Mouse (Mus musculus) lung, postnatal 0 days (tissue): ENCODE measurements around the gene Nid2. TPM values are rescaled to one million over a fixed set of nuclear protein-coding genes. Genes with fewer than 3 reads are reported as not detected.

ENCODE experiments used
- ATAC-seq: fragments of 200-750 bp; cut with Nextera tagmentation; 2 replicates; pipeline ENCODE4 v1.8.0; 2017; ENCODE audit warnings: moderate library complexity
- DNase-seq: peaks from one replicate; pipeline ENCODE4 v3.0.0-alpha.2; 2016; ENCODE audit warnings: low spot score
- H3K27ac ChIP-seq: fragments of 300-500 bp; sonication (generic); 2 replicates; pipeline ENCODE4 v1.5.1; 2014; ENCODE audit warnings: antibody characterized with exemption, mild to moderate bottlenecking, low read length, mixed read lengths
- H3K27me3 ChIP-seq: fragments of 300-500 bp; sonication (generic); replicated peaks from 2 replicates; pipeline ENCODE4 v1.6.1; 2014; ENCODE audit warnings: low read length, mixed read lengths; ENCODE audit not compliant: insufficient read depth
- H3K36me3 ChIP-seq: fragments of 300-500 bp; sonication (generic); 2 replicates; pipeline ENCODE4 v1.6.1; 2014; ENCODE audit warnings: low read length, mixed read lengths; ENCODE audit not compliant: insufficient read depth
- H3K4me1 ChIP-seq: fragments of 300-500 bp; sonication (generic); 2 replicates; pipeline ENCODE4 v1.6.1; 2014; ENCODE audit warnings: antibody characterized with exemption, low read depth, low read length, mixed read lengths; ENCODE audit not compliant: insufficient read depth
- H3K4me2 ChIP-seq: fragments of 300-500 bp; sonication (generic); replicated peaks from 2 replicates; pipeline ENCODE4 v1.6.1; 2014; ENCODE audit warnings: low read depth, mild to moderate bottlenecking, low read length, moderate library complexity, mixed read lengths
- H3K4me3 ChIP-seq: fragments of 300-500 bp; sonication (generic); 2 replicates; pipeline ENCODE4 v1.5.1; 2014; ENCODE audit warnings: low read depth, low read length
- H3K9ac ChIP-seq: fragments of 300-500 bp; sonication (generic); replicated peaks from 2 replicates; pipeline ENCODE4 v1.6.1; 2014; ENCODE audit warnings: low read depth, mild to moderate bottlenecking
- H3K9me3 ChIP-seq: fragments of 300-500 bp; sonication (generic); 2 replicates; pipeline ENCODE4 v1.6.1; 2016; ENCODE audit warnings: low read length, mixed read lengths
- CTCF ChIP-seq: IDR thresholded peaks from 2 replicates; pipeline ENCODE4 v1.5.1; 2016; ENCODE audit warnings: antibody characterized with exemption, mild to moderate bottlenecking
- EP300 ChIP-seq: IDR thresholded peaks from 2 replicates; pipeline ENCODE4 v1.6.1; 2016; ENCODE audit warnings: antibody characterized with exemption, mild to moderate bottlenecking, control low read depth
- WGBS: fragments of 180-500 bp; shearing (Covaris S2); extraction: QIAGEN DNeasy Blood & Tissue Kit; methylation state at CpG from one replicate; pipeline ENCODE4 v1.1.7; 2014; 5-methylcytosine and 5-hydroxymethylcytosine counted together
- polyA plus RNA-seq: library from polyadenylated mRNA; unstranded; fragments of >200 nt; fragmentation: Nextera tagmentation; extraction: Ambion mirVana; gene quantifications from 2 replicates; pipeline ENCODE4 v1.2.1, GENCODE M21; 2015

The Nid2 gene
- polyA plus RNA-seq, 1 experiment from 2014 or later = 39.0 TPM

DNA sequence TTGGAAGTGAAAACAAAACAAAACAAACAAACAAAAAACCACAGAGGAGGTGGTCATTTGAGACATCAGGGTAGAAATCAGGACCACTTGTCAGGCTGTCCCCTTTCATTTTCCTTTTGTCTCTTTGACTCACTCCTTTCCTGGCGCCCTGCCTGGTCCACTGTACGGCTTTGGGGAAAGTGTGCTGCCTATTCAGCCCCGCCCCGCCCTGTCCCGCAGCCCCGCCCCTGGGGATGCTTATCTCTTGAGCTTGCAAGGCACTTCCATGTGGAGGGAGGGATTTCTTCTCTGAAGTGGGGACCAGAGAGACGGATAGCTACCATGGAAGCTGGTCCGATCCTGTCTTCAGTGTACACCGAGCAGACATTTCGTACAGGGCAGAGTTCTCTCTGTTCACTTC, 52.6 kb downstream of the Nid2 start:
- no peak for ATAC-seq
- DNase-seq = peak; percentile 45
- TF ChIP-seq CTCF (no peak), EP300 (no peak)
- Histone ChIP-seq H3K4me3 (no peak overlapping the region), H3K4me2 (no peak overlapping the region), H3K9ac (no peak overlapping the region), H3K27ac (no peak overlapping the region), H3K9me3 (no peaks in the 10 kb centered on the region), H3K27me3 (no peaks in the 10 kb centered on the region), H3K36me3 (no peaks in the 10 kb centered on the region), H3K4me1 (no peaks in the 10 kb centered on the region)
- 41% methylated on average over 10 of the region's 10 CpGs for WGBS

DNA sequence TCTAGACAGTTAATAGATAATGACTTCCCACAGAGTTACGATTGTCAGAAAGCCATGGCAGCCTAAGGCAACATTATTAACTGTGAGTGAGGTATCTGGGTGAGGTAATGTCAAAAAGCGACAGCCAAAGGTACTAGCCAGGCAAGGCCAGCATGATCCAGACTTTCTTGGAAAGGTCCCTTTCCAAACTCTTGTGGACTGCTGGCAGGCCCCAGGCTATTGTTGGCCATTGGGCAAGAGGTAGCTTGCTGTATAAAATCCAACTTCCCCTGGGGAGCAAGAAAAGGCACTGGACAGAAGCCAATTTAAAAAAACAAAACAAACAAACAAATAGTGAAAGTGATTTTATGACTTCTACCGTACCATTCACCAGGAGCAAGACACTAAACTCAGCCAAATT, 56.3 kb downstream of the Nid2 start:
- Histone ChIP-seq H3K9ac (no peak overlapping the region), H3K9me3 (no peaks in the 10 kb centered on the region), H3K4me3 (no peak overlapping the region), H3K27me3 (no peaks in the 10 kb centered on the region), H3K4me2 (no peak overlapping the region), H3K27ac (no peak overlapping the region), H3K4me1 (no peaks in the 10 kb centered on the region), H3K36me3 (peaks cover 6% of the 10 kb centered on the region; the same call in 1 of the 2 replicates)
- no peak for DNase-seq
- TF ChIP-seq CTCF (no peak), EP300 (no peak)
- no peak for ATAC-seq
- WGBS = 68% methylated on average over 3 of the region's 3 CpGs

GRCm38 (mm10) chr14:19807858-19808257, 56.8 kb downstream of the Nid2 start:
- ATAC-seq = no peak
- WGBS = 87% methylated on average over 2 of the region's 2 CpGs
- Histone ChIP-seq H3K4me2 (no peak overlapping the region), H3K9ac (no peak overlapping the region), H3K4me1 (no peaks in the 10 kb centered on the region), H3K9me3 (no peaks in the 10 kb centered on the region), H3K27me3 (no peaks in the 10 kb centered on the region), H3K36me3 (peaks cover 11% of the 10 kb centered on the region; the same call in 1 of the 2 replicates), H3K27ac (no peak overlapping the region), H3K4me3 (no peak overlapping the region)
- DNase-seq = no peak
- TF ChIP-seq CTCF (no peak), EP300 (no peak)

DNA sequence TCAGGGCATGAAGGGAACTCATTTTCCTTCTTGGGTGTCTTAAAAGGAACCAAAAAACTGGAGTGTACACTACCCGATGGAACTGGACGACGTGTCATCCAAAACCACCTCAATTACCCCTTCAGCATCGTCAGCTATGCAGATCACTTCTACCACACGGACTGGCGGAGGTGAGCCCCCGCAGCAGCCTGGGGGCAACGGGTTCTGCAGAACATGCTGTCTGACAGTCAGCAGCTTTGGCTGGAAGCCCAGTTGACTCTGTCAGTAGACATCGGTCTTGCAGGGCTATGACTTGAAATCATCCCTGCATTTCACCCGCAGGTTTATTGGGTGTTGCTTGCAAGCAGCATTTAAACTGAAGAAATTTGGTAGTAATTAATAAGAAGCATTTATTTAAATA, 58.9 kb downstream of the Nid2 start:
- 73% methylated on average over 10 of the region's 10 CpGs for WGBS
- H3K4me1 ChIP-seq = no peaks in the 10 kb centered on the region
- peaks cover 23% of the 10 kb centered on the region for H3K36me3 ChIP-seq

DNA sequence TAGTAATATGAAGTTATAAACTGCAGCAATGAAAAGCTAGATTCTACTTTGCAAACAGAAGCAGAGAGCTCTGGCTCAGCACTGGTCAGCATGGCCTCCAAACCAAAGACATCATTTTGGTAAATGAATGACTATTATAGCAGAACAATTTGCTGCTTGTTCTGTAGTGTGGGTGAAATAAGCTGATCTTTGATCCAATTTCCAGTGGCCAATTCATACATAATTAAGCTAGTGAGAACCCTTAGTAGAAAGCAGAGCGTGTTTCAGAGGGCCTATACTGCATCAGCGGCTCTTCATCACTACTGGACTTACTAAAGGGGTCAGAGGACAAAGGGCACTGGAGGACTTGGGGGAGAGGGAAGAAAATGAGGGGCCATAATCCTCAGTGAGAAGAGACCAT, 62.0 kb downstream of the Nid2 start:
- H3K27ac ChIP-seq = no peak overlapping the region
- DNase-seq (no peak), ATAC-seq (no peak)
- H3K36me3 ChIP-seq = peaks cover 41% of the 10 kb centered on the region
- no peak overlapping the region for H3K9ac ChIP-seq
- no peaks in the 10 kb centered on the region for H3K9me3 ChIP-seq
- no peak for TF ChIP-seq EP300
- no peak for TF ChIP-seq CTCF
- H3K4me2 ChIP-seq = no peak overlapping the region
- H3K27me3 ChIP-seq = no peaks in the 10 kb centered on the region
- H3K4me1 ChIP-seq = no peaks in the 10 kb centered on the region
- 97% methylated on average over 2 of the region's 2 CpGs for WGBS
- no peak overlapping the region for H3K4me3 ChIP-seq

More for the DNA sequence above, 58.9 kb downstream of the Nid2 start:
- no peak overlapping the region for H3K4me2 ChIP-seq
- ATAC-seq (no peak), DNase-seq (no peak)
- H3K27ac ChIP-seq = no peak overlapping the region
- H3K9ac ChIP-seq = no peak overlapping the region
- H3K27me3 ChIP-seq = no peaks in the 10 kb centered on the region
- TF ChIP-seq EP300 (no peak), CTCF (no peak)
- H3K4me3 ChIP-seq = no peak overlapping the region
- H3K9me3 ChIP-seq = no peaks in the 10 kb centered on the region

- DNase-seq = peak; percentile 84
Observed at GRCm38 (mm10) chr14:19817949-19818348, 66.9 kb downstream of the Nid2 start.

GRCm38 (mm10) chr14:19821686-19822085, 70.6 kb downstream of the Nid2 start:
- no peak for ATAC-seq
- H3K36me3 ChIP-seq = peaks cover 16% of the 10 kb centered on the region

More at GRCm38 (mm10) chr14:19817949-19818348, 66.9 kb downstream of the Nid2 start:
- Histone ChIP-seq H3K27ac (no peak overlapping the region), H3K4me1 (peaks cover 1% of the 10 kb centered on the region; the same call in 1 of the 2 replicates), H3K4me2 (no peak overlapping the region), H3K9me3 (no peaks in the 10 kb centered on the region), H3K9ac (no peak overlapping the region), H3K27me3 (no peaks in the 10 kb centered on the region), H3K4me3 (no peak overlapping the region), H3K36me3 (peaks cover 43% of the 10 kb centered on the region)
- ATAC-seq = no peak
- 3% methylated on average over 1 of the region's 1 CpGs for WGBS
- TF ChIP-seq EP300 (no peak), CTCF (peak; percentile 93)

More at GRCm38 (mm10) chr14:19821686-19822085, 70.6 kb downstream of the Nid2 start:
- no peaks in the 10 kb centered on the region for H3K9me3 ChIP-seq
- TF ChIP-seq EP300 (no peak), CTCF (no peak)
- 97% methylated on average over 5 of the region's 5 CpGs for WGBS
- peaks cover 3% of the 10 kb centered on the region; the same call in 1 of the 2 replicates for H3K4me1 ChIP-seq
- H3K4me2 ChIP-seq = no peak overlapping the region
- no peaks in the 10 kb centered on the region for H3K27me3 ChIP-seq
- no peak for DNase-seq
- H3K4me3 ChIP-seq = no peak overlapping the region
- no peak overlapping the region for H3K27ac ChIP-seq
- H3K9ac ChIP-seq = no peak overlapping the region
